ENCODE assay signal across 23 mouse cellular contexts in genomic region chr1:97902830-97903229, GRCm38 (mm10).
DNase-seq lines count a peak whose midpoint lies in the region; ATAC-seq and TF ChIP-seq lines count a peak whose summit lies in the region.
"Had no signal": no experiment of that assay in that cellular context is flagged by ENCODE, and none has a peak within 500 bp of the region (broad histone marks: within the 10 kb centered on the region; RNA-seq: fewer than 3 reads in every experiment).

No protein-coding gene starts in this region.

- ATAC-seq in intestine, embryonic 14.5 days (replicated peaks; ENCODE audit: low FRiP score, low TSS enrichment, low read depth) = peak; percentile 23; the same call in 1 of the 2 replicates
- no peak for ATAC-seq in intestine, postnatal 0 days
- peak; percentile 67; the same call in 1 of the 2 replicates for ATAC-seq in intestine, embryonic 15.5 days
- ATAC-seq in intestine, embryonic 16.5 days = peak; percentile 59
- ATAC-seq: activated CD4-positive, CD25-positive, alpha-beta regulatory T cell, adult 4 months; CD4-positive, CD25-positive, alpha-beta regulatory T cell, adult 4 months; Patski had no signal

- H3K9me3 ChIP-seq in intestine, embryonic 14.5 days (ENCODE audit: control insufficient read depth, low read length) = no peaks in the 10 kb centered on the region
- no peaks in the 10 kb centered on the region for H3K9me3 ChIP-seq in intestine, postnatal 0 days (ENCODE audit: control insufficient read depth)
- no peaks in the 10 kb centered on the region for H3K9me3 ChIP-seq in intestine, embryonic 15.5 days
- H3K9me3 ChIP-seq in intestine, embryonic 16.5 days (ENCODE audit: control insufficient read depth, low read length) = no peaks in the 10 kb centered on the region

- no peak for DNase-seq in intestine, embryonic 14.5 days (ENCODE audit: low spot score)
- peak; percentile 11 for DNase-seq in fat pad, adult 2 months (ENCODE audit: extremely low read depth, low read depth, low spot score)
- no peak for DNase-seq in frontal cortex, postnatal 14 days (ENCODE audit: low spot score in 2 of 2)
- DNase-seq in lung, postnatal 4 days = no peak
- DNase-seq in c-Kit-positive CD71-positive TER-119-positive erythroid progenitor cells, embryonic 14.5 days (ENCODE audit: low spot score) = no peak
- DNase-seq: adrenal gland, adult 2 months; adrenal gland, adult 8-10 months; adrenal gland, postnatal 10 days; adrenal gland, postnatal 14 days; adrenal gland, postnatal 25 days; adrenal gland, postnatal 36 days; B cell, adult 2 months; cerebellum, adult 11 months; cerebellum, adult 11-12 months; cerebellum, adult 18-20 months had no signal

- H3K9ac ChIP-seq in intestine, embryonic 14.5 days (ENCODE audit: low read length) = no peak overlapping the region
- no peak overlapping the region for H3K9ac ChIP-seq in intestine, postnatal 0 days (ENCODE audit: low read depth, low read length)
- H3K9ac ChIP-seq in intestine, embryonic 15.5 days = no peak overlapping the region
- no peak overlapping the region for H3K9ac ChIP-seq in intestine, embryonic 16.5 days (ENCODE audit: low read depth, low read length)

- TF ChIP-seq CTCF in intestine, postnatal 0 days (IDR thresholded peaks at IDR 0.05; ENCODE audit: low read depth) = no peak

- 0 out of 2 replicates have a peak, but pooled peaks cover 5% of the 10 kb centered on the region for H3K27me3 ChIP-seq in intestine, embryonic 14.5 days (replicated peaks; ENCODE audit: control insufficient read depth, insufficient read depth, low read length)
- no peaks in the 10 kb centered on the region for H3K27me3 ChIP-seq in intestine, postnatal 0 days (replicated peaks; ENCODE audit: control insufficient read depth, insufficient read depth, low read length)
- H3K27me3 ChIP-seq in intestine, embryonic 15.5 days (replicated peaks) = no peaks in the 10 kb centered on the region
- H3K27me3 ChIP-seq in intestine, embryonic 16.5 days (replicated peaks; ENCODE audit: control insufficient read depth, insufficient read depth, low read length) = 0 out of 2 replicates have a peak, but pooled peaks cover 2% of the 10 kb centered on the region
- H3K27me3 ChIP-seq: CH12.LX, Patski had no signal

- H3K36me3 ChIP-seq in intestine, embryonic 14.5 days (ENCODE audit: control insufficient read depth, insufficient read depth, low read length) = no peaks in the 10 kb centered on the region
- H3K36me3 ChIP-seq in intestine, postnatal 0 days (ENCODE audit: control insufficient read depth, insufficient read depth) = no peaks in the 10 kb centered on the region
- H3K36me3 ChIP-seq in intestine, embryonic 15.5 days = no peaks in the 10 kb centered on the region
- no peaks in the 10 kb centered on the region for H3K36me3 ChIP-seq in intestine, embryonic 16.5 days (ENCODE audit: control insufficient read depth, insufficient read depth, low read length)
- H3K36me3 ChIP-seq: G1E had no signal

- H3K4me3 ChIP-seq in intestine, embryonic 14.5 days (ENCODE audit: low read depth, low read length) = no peak overlapping the region
- H3K4me3 ChIP-seq in intestine, postnatal 0 days (ENCODE audit: low read depth, low read length) = no peak overlapping the region
- no peak overlapping the region for H3K4me3 ChIP-seq in intestine, embryonic 15.5 days (replicated peaks)
- H3K4me3 ChIP-seq in intestine, embryonic 16.5 days (ENCODE audit: low read length) = no peak overlapping the region

- 60% methylated on average over 7 of the region's 7 CpGs for WGBS in intestine, embryonic 14.5 days
- WGBS in intestine, postnatal 0 days = 39% methylated on average over 7 of the region's 7 CpGs
- WGBS in intestine, embryonic 15.5 days = 55% methylated on average over 7 of the region's 7 CpGs
- WGBS in intestine, embryonic 16.5 days = 58% methylated on average over 7 of the region's 7 CpGs

- H3K4me1 ChIP-seq in intestine, embryonic 14.5 days (replicated peaks; ENCODE audit: control insufficient read depth, insufficient read depth, low read length) = no peaks in the 10 kb centered on the region
- no peaks in the 10 kb centered on the region for H3K4me1 ChIP-seq in intestine, postnatal 0 days (replicated peaks; ENCODE audit: control insufficient read depth, insufficient read depth, low read length)
- no peaks in the 10 kb centered on the region for H3K4me1 ChIP-seq in intestine, embryonic 15.5 days (replicated peaks)
- H3K4me1 ChIP-seq in intestine, embryonic 16.5 days (ENCODE audit: control insufficient read depth, insufficient read depth, low read length) = no peaks in the 10 kb centered on the region

- H3K4me2 ChIP-seq in intestine, embryonic 14.5 days (ENCODE audit: low read length) = no peak overlapping the region
- no peak overlapping the region for H3K4me2 ChIP-seq in intestine, postnatal 0 days (replicated peaks; ENCODE audit: low read depth)
- H3K4me2 ChIP-seq in intestine, embryonic 15.5 days (replicated peaks) = no peak overlapping the region
- H3K4me2 ChIP-seq in intestine, embryonic 16.5 days (ENCODE audit: low read depth, low read length) = no peak overlapping the region

- H3K27ac ChIP-seq in intestine, embryonic 14.5 days (ENCODE audit: low read depth) = no peak overlapping the region
- no peak overlapping the region for H3K27ac ChIP-seq in intestine, postnatal 0 days (ENCODE audit: low read depth, low read length)
- H3K27ac ChIP-seq in intestine, embryonic 15.5 days = no peak overlapping the region
- H3K27ac ChIP-seq in intestine, embryonic 16.5 days (ENCODE audit: low read length) = no peak overlapping the region
